In the genomic region with DNA sequence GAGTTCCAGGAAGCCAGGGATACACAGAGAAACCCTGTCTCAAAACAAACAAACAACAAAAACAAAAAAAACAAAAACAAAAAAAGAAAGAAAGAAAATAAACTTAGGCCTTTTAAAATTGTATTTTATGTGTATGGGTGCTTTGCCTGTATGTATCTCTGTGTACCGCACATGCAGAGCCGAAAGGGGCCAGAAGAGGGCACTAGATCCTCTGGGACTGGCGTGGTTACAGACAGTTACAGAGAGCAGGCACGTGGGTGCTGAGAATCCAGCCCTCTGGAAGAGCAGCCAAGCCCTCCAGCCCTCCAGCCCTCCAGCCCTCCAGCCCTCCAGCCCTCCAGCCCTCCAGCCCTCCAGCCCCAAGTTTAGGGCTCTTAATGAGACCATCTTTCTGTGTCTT, we compare ENCODE assay signal across 10 mouse cellular contexts. TPM values are rescaled to one million over a fixed set of nuclear protein-coding genes. Genes with fewer than 3 reads are reported as not detected.
DNase-seq lines count a peak whose midpoint lies in the region; ATAC-seq lines count a peak whose summit lies in the region.
"Had no signal": no experiment of that assay in that cellular context is flagged by ENCODE, and none has a peak within 500 bp of the region (broad histone marks: within the 10 kb centered on the region; RNA-seq: fewer than 3 reads in every experiment).

No protein-coding gene starts in this region.

- H3K9me3 ChIP-seq in heart, embryonic 12.5 days (replicated peaks): peaks cover 4% of the 10 kb centered on the region; the same call in 1 of the 2 replicates
- H3K9me3 ChIP-seq: liver, embryonic 15.5 days had no signal

- no peaks in the 10 kb centered on the region for H3K36me3 ChIP-seq in heart, embryonic 12.5 days
- H3K36me3 ChIP-seq: liver, embryonic 15.5 days had no signal

- no peaks in the 10 kb centered on the region for H3K27me3 ChIP-seq in heart, embryonic 12.5 days (replicated peaks)
- H3K27me3 ChIP-seq: liver, embryonic 15.5 days had no signal

- H3K27ac ChIP-seq in heart, embryonic 12.5 days (ENCODE audit: poor library complexity, severe bottlenecking): no peak overlapping the region
- H3K27ac ChIP-seq: liver, embryonic 15.5 days had no signal

- peaks cover 13% of the 10 kb centered on the region for H3K4me1 ChIP-seq in heart, embryonic 12.5 days (replicated peaks)

- 20% methylated on average over 4 of the region's 4 CpGs for WGBS in heart, embryonic 12.5 days

- ATAC-seq in heart, embryonic 12.5 days (ENCODE audit: insufficient number of reproducible peaks, low FRiP score): no peak
- ATAC-seq in granulocyte monocyte progenitor cell, adult 5-6 weeks (replicated peaks; ENCODE audit: poor library complexity, severe bottlenecking): peak; percentile 82

- H3K9ac ChIP-seq in heart, embryonic 12.5 days: no peak overlapping the region
- H3K9ac ChIP-seq: liver, embryonic 15.5 days had no signal

- peak; percentile 47 for DNase-seq in heart, postnatal 4 days
- peak; percentile 61 to 63 for DNase-seq in B cell, adult 2 months
- peak; percentile 47 for DNase-seq in WW6 (ENCODE audit: low read depth, low spot score)
- peak; percentile 64 for DNase-seq in naive thymus-derived CD4-positive, alpha-beta T cell, adult 2 months (ENCODE audit: low read depth)
- DNase-seq in heart, adult 11 months: no peak
- DNase-seq in urinary bladder, postnatal 4 days (ENCODE audit: low spot score in 2 of 2): no peak

- no peak overlapping the region for H3K4me3 ChIP-seq in heart, embryonic 12.5 days
- H3K4me3 ChIP-seq: liver, embryonic 15.5 days had no signal

- no peak overlapping the region for H3K4me2 ChIP-seq in heart, embryonic 12.5 days
- H3K4me2 ChIP-seq: liver, embryonic 15.5 days had no signal

RNA-seq across cellular contexts. Expression of gene Zfyve28, which starts 16.5 kb away (rescaled TPM):
- 1 to 10 TPM; 1.5 to 2.5 TPM for total RNA-seq in heart, postnatal 4 days (2021)
- 0.28 and 0.37 TPM in 2 replicates for polyA plus RNA-seq in heart, embryonic 12.5 days (2016; fragmentation: Nextera tagmentation; extraction: Ambion mirVana)
- total RNA-seq in granulocyte monocyte progenitor cell, adult 5-6 weeks (2014; fragmentation: Nextera tagmentation): not detected in 2 replicates
- not detected in 2 replicates for total RNA-seq in granulocyte monocyte progenitor cell, adult 5-6 weeks (2017)

RNA-seq across cellular contexts. Expression of gene Cfap99, which starts 16.7 kb away (rescaled TPM):
- not detected for total RNA-seq in heart, postnatal 4 days (2021)
- polyA plus RNA-seq in heart, embryonic 12.5 days (2016; fragmentation: Nextera tagmentation; extraction: Ambion mirVana): 0.08 TPM in 1 of 2 replicates, not detected in the other
- total RNA-seq in granulocyte monocyte progenitor cell, adult 5-6 weeks (2014; fragmentation: Nextera tagmentation): not detected in 2 replicates
- not detected in 2 replicates for total RNA-seq in granulocyte monocyte progenitor cell, adult 5-6 weeks (2017)
- polyA plus RNA-seq: liver, embryonic 15.5 days; stomach, embryonic 14.5 days had no signal

Comparison
In these comparisons a context has a peak if more than half of its experiments do, and no peak if none do; other contexts are left out.
1. DNase-seq: peak in heart, postnatal 4 days (single experiment), B cell, adult 2 months (2 of 2), WW6 (single experiment) and naive thymus-derived CD4-positive, alpha-beta T cell, adult 2 months (single experiment); none in heart, adult 11 months (single experiment) and urinary bladder, postnatal 4 days (0 of 2).